Mouse (Mus musculus) retina, postnatal 7 days (tissue): ENCODE measurements around the gene Crygb.
A peak's percentile ranks its signal among the peaks of the same experiment; 100 is the strongest.

Experiments used
- DNase-seq: peaks from one replicate; pipeline ENCODE4 v3.0.0-alpha.2; 2012; ENCODE audit warnings: low read depth, low spot score

The Crygb gene

GRCm38 (mm10) chr1:65082188-65082587 lies at the start of gene Crygb:
Crygb (minus strand) TSS chr1:65082288.
- no peak for DNase-seq

- DNase-seq: no peak
Measured at GRCm38 (mm10) chr1:65131671-65132070, 49.6 kb upstream of the Crygb start.

GRCm38 (mm10) chr1:65130226-65130625 lies 48.1 kb upstream of the Crygb start:
- no peak for DNase-seq

GRCm38 (mm10) chr1:65129634-65130180 lies 47.6 kb upstream of the Crygb start:
- DNase-seq: no peak

- DNase-seq: no peak
Measured at GRCm38 (mm10) chr1:65122574-65123372, 40.7 kb upstream of the Crygb start, which contains the start of gene D630023F18Rik. D630023F18Rik (minus strand) TSS chr1:65123214.

GRCm38 (mm10) chr1:65119438-65119837 lies 37.4 kb upstream of the Crygb start, which contains the start of gene Gm28845:
Gm28845 (minus strand) TSS chr1:65119558.
- no peak for DNase-seq

- DNase-seq: no peak
Measured at GRCm38 (mm10) chr1:65118150-65118913, 36.2 kb upstream of the Crygb start.

GRCm38 (mm10) chr1:65113536-65114172 lies 31.6 kb upstream of the Crygb start:
- DNase-seq: no peak

GRCm38 (mm10) chr1:65112807-65113196 lies 30.7 kb upstream of the Crygb start:
- DNase-seq: no peak

- DNase-seq: peak; percentile 84
Measured at GRCm38 (mm10) chr1:65112031-65112806, 30.1 kb upstream of the Crygb start.

- no peak for DNase-seq
Measured at GRCm38 (mm10) chr1:65109756-65110435, 27.8 kb upstream of the Crygb start.

GRCm38 (mm10) chr1:65109196-65109595 lies 27.1 kb upstream of the Crygb start:
- DNase-seq: no peak

GRCm38 (mm10) chr1:65107654-65108279 lies 25.7 kb upstream of the Crygb start:
- no peak for DNase-seq

- DNase-seq: no peak
Measured at GRCm38 (mm10) chr1:65103273-65103672, 21.2 kb upstream of the Crygb start, which contains the start of gene Cryga. Cryga (minus strand) TSS chr1:65103373.

GRCm38 (mm10) chr1:65096953-65097352 lies 14.9 kb upstream of the Crygb start:
- DNase-seq: no peak

- DNase-seq: no peak
Measured at GRCm38 (mm10) chr1:65091566-65091965, 9.5 kb upstream of the Crygb start.

- DNase-seq: no peak
Measured at GRCm38 (mm10) chr1:65090370-65090769, 8.3 kb upstream of the Crygb start.

GRCm38 (mm10) chr1:65088567-65089356 lies 6.7 kb upstream of the Crygb start:
- DNase-seq: no peak

- DNase-seq: no peak
Measured at GRCm38 (mm10) chr1:65075607-65076006, 6.5 kb downstream of the Crygb start.
